20 mouse cellular contexts compared by ENCODE assay signal in genomic region chr17:25540731-25541130, GRCm38 (mm10). TPM values are rescaled to one million over a fixed set of nuclear protein-coding genes. Genes with fewer than 3 reads are reported as not detected.
"Had no signal": no experiment of that assay in that cellular context is flagged by ENCODE, and none has a peak within 500 bp of the region (broad histone marks: within the 10 kb centered on the region; RNA-seq: fewer than 3 reads in every experiment).

No protein-coding gene starts in this region.

- H3K27ac ChIP-seq: kidney, embryonic 15.5 days; left cerebral cortex, adult 2 months; liver, embryonic 14.5 days; macrophage; neural tube, embryonic 12.5 days; neural tube, embryonic 15.5 days; stomach, embryonic 15.5 days had no signal

- H3K4me2 ChIP-seq: kidney, embryonic 15.5 days; liver, embryonic 11.5 days; lung, embryonic 14.5 days; neural tube, embryonic 12.5 days; neural tube, embryonic 15.5 days; stomach, embryonic 15.5 days had no signal

- H3K9me3 ChIP-seq: kidney, embryonic 15.5 days; neural tube, embryonic 12.5 days; neural tube, embryonic 15.5 days; stomach, embryonic 15.5 days had no signal

- H3K9ac ChIP-seq: kidney, embryonic 15.5 days; liver, embryonic 14.5 days; liver, postnatal 0 days; lung, embryonic 14.5 days; neural tube, embryonic 12.5 days; neural tube, embryonic 15.5 days; stomach, embryonic 15.5 days had no signal

- H3K4me1 ChIP-seq: neural tube, embryonic 12.5 days; stomach, embryonic 15.5 days had no signal

- H3K27me3 ChIP-seq: kidney, embryonic 15.5 days; neural tube, embryonic 12.5 days; neural tube, embryonic 15.5 days; stomach, embryonic 15.5 days had no signal

- ATAC-seq: liver, postnatal 0 days; lung, postnatal 0 days had no signal

- DNase-seq: kidney, adult 2 months; kidney, postnatal 10 days; kidney, postnatal 36 days; layer of hippocampus, postnatal 36 days; liver, postnatal 0 days; lung, embryonic 14.5 days; midbrain, embryonic 14.5 days; right cerebral cortex, adult 18-20 months; right cerebral cortex, postnatal 25 days; spleen, adult 18-20 months; thymus, postnatal 25 days had no signal

- H3K36me3 ChIP-seq: kidney, embryonic 15.5 days; neural tube, embryonic 12.5 days; neural tube, embryonic 15.5 days; stomach, embryonic 15.5 days had no signal

- H3K4me3 ChIP-seq: kidney, embryonic 15.5 days; left cerebral cortex, adult 2 months; neural tube, embryonic 12.5 days; neural tube, embryonic 15.5 days; stomach, embryonic 15.5 days had no signal

RNA-seq across cellular contexts. Expression of gene Sox8, which starts 29.8 kb away (rescaled TPM):
- polyA plus RNA-seq: liver, postnatal 0 days; macrophage had no signal

RNA-seq across cellular contexts. Expression of gene Sstr5, which starts 43.6 kb away (rescaled TPM):
- polyA plus RNA-seq: kidney, adult 2 months; kidney, embryonic 15.5 days; liver, embryonic 11.5 days; liver, postnatal 0 days; lung, embryonic 14.5 days; macrophage; neural tube, embryonic 12.5 days had no signal
